Mouse (Mus musculus) midbrain, postnatal 0 days (tissue): ENCODE results near the gene Cep350. TPM values are rescaled to one million over a fixed set of nuclear protein-coding genes. Genes with fewer than 3 reads are reported as not detected.

Experiments used
- ATAC-seq: fragments of 200-750 bp; cut with Nextera tagmentation; 2 replicates; pipeline ENCODE4 v1.8.0; 2017; ENCODE audit warnings: moderate number of reproducible peaks, mild to moderate bottlenecking, moderate TSS enrichment, moderate library complexity; ENCODE audit not compliant: low FRiP score
- DNase-seq: peaks from one replicate; pipeline ENCODE4 v3.0.0-alpha.2; 2015; ENCODE audit warnings: low spot score
- H3K27ac ChIP-seq: fragments of 300-500 bp; sonication (generic); 2 replicates; pipeline ENCODE4 v1.5.1; 2014; ENCODE audit warnings: low read depth, mild to moderate bottlenecking, low read length, mixed read lengths
- H3K27me3 ChIP-seq: fragments of 300-500 bp; sonication (generic); 2 replicates; pipeline ENCODE4 v1.6.1; 2014; ENCODE audit warnings: low read length, control low read depth, mixed read lengths; ENCODE audit not compliant: insufficient read depth
- H3K36me3 ChIP-seq: fragments of 300-500 bp; sonication (generic); 2 replicates; pipeline ENCODE4 v1.6.1; 2014; ENCODE audit warnings: low read length, control low read depth, mixed read lengths; ENCODE audit not compliant: insufficient read depth
- H3K4me1 ChIP-seq: fragments of 300-500 bp; sonication (generic); 2 replicates; pipeline ENCODE4 v1.6.1; 2014; ENCODE audit warnings: mild to moderate bottlenecking, control low read depth, antibody characterized with exemption, low read length, mixed read lengths; ENCODE audit not compliant: insufficient read depth
- H3K4me2 ChIP-seq: fragments of 300-500 bp; sonication (generic); 2 replicates; pipeline ENCODE4 v1.6.1; 2014; ENCODE audit warnings: low read depth, mild to moderate bottlenecking, low read length, mixed read lengths; ENCODE audit not compliant: poor library complexity, severe bottlenecking
- H3K4me3 ChIP-seq: fragments of 300-500 bp; sonication (generic); 2 replicates; pipeline ENCODE4 v1.5.1; 2014; ENCODE audit warnings: low read depth, mild to moderate bottlenecking, low read length, moderate library complexity
- H3K9ac ChIP-seq: fragments of 300-500 bp; sonication (generic); replicated peaks from 2 replicates; pipeline ENCODE4 v1.6.1; 2014; ENCODE audit warnings: mild to moderate bottlenecking, low read length, moderate library complexity, mixed read lengths; ENCODE audit not compliant: poor library complexity, severe bottlenecking
- H3K9me3 ChIP-seq: fragments of 300-500 bp; sonication (generic); 2 replicates; pipeline ENCODE4 v1.6.1; 2016; ENCODE audit warnings: low read length, control low read depth
- CTCF ChIP-seq: IDR thresholded peaks from 2 replicates; pipeline ENCODE4 v1.5.1; 2016; ENCODE audit warnings: antibody characterized with exemption, mild to moderate bottlenecking
- WGBS: fragments of 180-500 bp; shearing (Covaris S2); extraction: QIAGEN DNeasy Blood & Tissue Kit; methylation state at CpG from one replicate; pipeline ENCODE4 v1.1.7; 2014; 5-methylcytosine and 5-hydroxymethylcytosine counted together
- polyA plus RNA-seq: library from polyadenylated mRNA; unstranded; fragments of >200 nt; fragmentation: Nextera tagmentation; extraction: Ambion mirVana; gene quantifications from 2 replicates; pipeline ENCODE4 v1.2.1, GENCODE M21; 2015
- total RNA-seq: library from RNA; depleted of rRNA; stranded (reverse); fragments of >200 nt; gene quantifications from 2 replicates; pipeline ENCODE4 v1.2.3, GENCODE M21; 2014

Cep350 gene
- total and polyA plus RNA-seq, 2 experiments from 2014 or later, result 13.0 to 33.2 TPM

GRCm38 (mm10) chr1:155825940-155826716 is 146.9 kb downstream of the Cep350 start:
- Histone ChIP-seq H3K4me1 (no peaks in the 10 kb centered on the region), H3K9ac (no peak overlapping the region), H3K4me2 (no peak overlapping the region), H3K9me3 (no peaks in the 10 kb centered on the region), H3K27me3 (no peaks in the 10 kb centered on the region), H3K4me3 (no peak overlapping the region), H3K36me3 (no peaks in the 10 kb centered on the region), H3K27ac (no peak overlapping the region)
- ATAC-seq, result no peak
- TF ChIP-seq CTCF, result no peak
- DNase-seq, result no peak
- WGBS, result 92% methylated on average over 4 of the region's 4 CpGs

GRCm38 (mm10) chr1:155820646-155821045 is 152.4 kb downstream of the Cep350 start:
- Histone ChIP-seq H3K27me3 (no peaks in the 10 kb centered on the region), H3K36me3 (no peaks in the 10 kb centered on the region), H3K9me3 (no peaks in the 10 kb centered on the region), H3K27ac (no peak overlapping the region), H3K4me2 (no peak overlapping the region), H3K9ac (no peak overlapping the region), H3K4me3 (no peak overlapping the region), H3K4me1 (no peaks in the 10 kb centered on the region)
- no peak for DNase-seq
- no peak for ATAC-seq
- WGBS, result 89% methylated on average over 5 of the region's 5 CpGs
- no peak for TF ChIP-seq CTCF

GRCm38 (mm10) chr1:155816167-155816566 is 156.9 kb downstream of the Cep350 start:
- Histone ChIP-seq H3K4me2 (no peak overlapping the region), H3K9ac (no peak overlapping the region), H3K36me3 (no peaks in the 10 kb centered on the region), H3K4me1 (0 out of 2 replicates have a peak, but pooled peaks cover 2% of the 10 kb centered on the region), H3K27me3 (no peaks in the 10 kb centered on the region), H3K27ac (no peak overlapping the region), H3K4me3 (no peak overlapping the region), H3K9me3 (no peaks in the 10 kb centered on the region)
- DNase-seq (no peak), ATAC-seq (no peak)
- TF ChIP-seq CTCF, result no peak
- WGBS, result 57% methylated on average over 2 of the region's 2 CpGs

- H3K27ac ChIP-seq, result peak within 1 kb of the TSS; percentile 48
- no peaks in the 10 kb centered on the region for H3K27me3 ChIP-seq
- no peaks in the 10 kb centered on the region for H3K36me3 ChIP-seq
- TF ChIP-seq CTCF, result no peak
- DNase-seq, result peak; percentile 86
- peak; percentile 92 for ATAC-seq
- peaks cover 8% of the 10 kb centered on the region; the same call in 1 of the 2 replicates for H3K4me1 ChIP-seq
- H3K4me2 ChIP-seq, result peak within 1 kb of the TSS; percentile 71
- WGBS, result under 1% methylated on average over 64 of the region's 67 CpGs
- no peaks in the 10 kb centered on the region for H3K9me3 ChIP-seq
- H3K4me3 ChIP-seq, result peak within 1 kb of the TSS; percentile 81
- H3K9ac ChIP-seq, result peak within 1 kb of the TSS; percentile 71
Observed at GRCm38 (mm10) chr1:155812581-155813499, 160.2 kb downstream of the Cep350 start, which contains the start of gene Qsox1. TSS of gene Qsox1 (minus strand) at chr1:155812889.

GRCm38 (mm10) chr1:155811995-155812580 is 161.0 kb downstream of the Cep350 start:
- H3K9me3 ChIP-seq, result no peaks in the 10 kb centered on the region
- peak overlapping the region; percentile 71 for H3K9ac ChIP-seq
- WGBS, result 4% methylated on average over 22 of the region's 22 CpGs
- no peaks in the 10 kb centered on the region for H3K36me3 ChIP-seq
- peak overlapping the region; percentile 81 for H3K4me3 ChIP-seq
- TF ChIP-seq CTCF, result no peak
- H3K4me2 ChIP-seq, result peak overlapping the region; percentile 71
- H3K4me1 ChIP-seq, result peaks cover 8% of the 10 kb centered on the region; the same call in 1 of the 2 replicates
- peak; percentile 59 for ATAC-seq
- DNase-seq, result peak; percentile 25
- peak overlapping the region; percentile 48 for H3K27ac ChIP-seq
- H3K27me3 ChIP-seq, result no peaks in the 10 kb centered on the region
